Mouse (Mus musculus) stomach, postnatal 0 days (tissue): ENCODE measurements around the gene Hsd17b13. TPM values are rescaled to one million over a fixed set of nuclear protein-coding genes. Genes with fewer than 3 reads are reported as not detected.

Source experiments
- ATAC-seq: fragments of 200-750 bp; cut with Nextera tagmentation; 2 replicates; pipeline ENCODE4 v1.8.0; 2017; ENCODE audit not compliant: low FRiP score, low TSS enrichment
- DNase-seq: peaks from one replicate; pipeline ENCODE4 v3.0.0-alpha.2; 2016; ENCODE audit warnings: low spot score
- H3K27ac ChIP-seq: fragments of 300-500 bp; sonication (generic); replicated peaks from 2 replicates; pipeline ENCODE4 v1.5.1; 2014; ENCODE audit warnings: mild to moderate bottlenecking, control low read depth
- H3K27me3 ChIP-seq: fragments of 300-500 bp; sonication (generic); 2 replicates; pipeline ENCODE4 v1.6.1; 2014; ENCODE audit warnings: low read length; ENCODE audit not compliant: control insufficient read depth, insufficient read depth
- H3K36me3 ChIP-seq: fragments of 300-500 bp; sonication (generic); 2 replicates; pipeline ENCODE4 v1.6.1; 2014; ENCODE audit warnings: low read length, mixed read lengths; ENCODE audit not compliant: control insufficient read depth, insufficient read depth
- H3K4me1 ChIP-seq: fragments of 300-500 bp; sonication (generic); replicated peaks from 2 replicates; pipeline ENCODE4 v1.6.1; 2014; ENCODE audit warnings: antibody characterized with exemption; ENCODE audit not compliant: control insufficient read depth, insufficient read depth
- H3K4me2 ChIP-seq: fragments of 300-500 bp; sonication (generic); replicated peaks from 2 replicates; pipeline ENCODE4 v1.6.1; 2014; ENCODE audit warnings: low read depth, mild to moderate bottlenecking, control low read depth, moderate library complexity
- H3K4me3 ChIP-seq: fragments of 300-500 bp; sonication (generic); 2 replicates; pipeline ENCODE4 v1.5.1; 2014; ENCODE audit warnings: low read depth, low read length, control low read depth
- H3K9ac ChIP-seq: fragments of 300-500 bp; sonication (generic); 2 replicates; pipeline ENCODE4 v1.6.1; 2014; ENCODE audit warnings: mild to moderate bottlenecking, low read length, control low read depth, mixed read lengths
- H3K9me3 ChIP-seq: fragments of 300-500 bp; sonication (generic); 2 replicates; pipeline ENCODE4 v1.6.1; 2016; ENCODE audit warnings: low read length; ENCODE audit not compliant: control insufficient read depth
- CTCF ChIP-seq: IDR thresholded peaks from 2 replicates; pipeline ENCODE4 v1.5.1; 2016; ENCODE audit warnings: antibody characterized with exemption, low read depth, mild to moderate bottlenecking, moderate library complexity
- EP300 ChIP-seq: optimal IDR thresholded peaks from 2 replicates; pipeline ENCODE3; 2016; ENCODE audit warnings: antibody characterized with exemption
- WGBS: fragments of 180-500 bp; shearing (Covaris S2); extraction: QIAGEN DNeasy Blood & Tissue Kit; methylation state at CpG from one replicate; pipeline ENCODE4 v1.1.7; 2014; 5-methylcytosine and 5-hydroxymethylcytosine counted together
- polyA plus RNA-seq: library from polyadenylated mRNA; unstranded; fragments of >200 nt; fragmentation: Nextera tagmentation; extraction: Ambion mirVana; gene quantifications from 2 replicates; pipeline ENCODE4 v1.2.1, GENCODE M21; 2015

The Hsd17b13 gene
- polyA plus RNA-seq, 1 experiment from 2014 or later = 3.2 TPM

- no peak for TF ChIP-seq EP300
- no peak for TF ChIP-seq CTCF
- H3K4me3 ChIP-seq = no peak overlapping the region
- DNase-seq = no peak
- no peak overlapping the region for H3K4me2 ChIP-seq
- no peaks in the 10 kb centered on the region for H3K4me1 ChIP-seq
- no peak overlapping the region for H3K27ac ChIP-seq
- no peaks in the 10 kb centered on the region for H3K9me3 ChIP-seq
- H3K27me3 ChIP-seq = no peaks in the 10 kb centered on the region
- 70% methylated on average over 6 of the region's 6 CpGs for WGBS
- H3K9ac ChIP-seq = no peak overlapping the region
- H3K36me3 ChIP-seq = no peaks in the 10 kb centered on the region
- ATAC-seq = no peak
Measured at GRCm38 (mm10) chr5:103906173-103906572, 71.0 kb downstream of the Hsd17b13 start.

Other genes with a start within 250 kb of the Hsd17b13 start
- gene Klhl8, start 66.2 kb downstream of the Hsd17b13 start, polyA plus RNA-seq = 7.7 and 8.4 TPM in 2 replicates
- gene Hsd17b11, start 44.5 kb upstream of the Hsd17b13 start, polyA plus RNA-seq = 19.1 and 20.9 TPM in 2 replicates
- 53.0 and 57.1 TPM in 2 replicates for gene Nudt9, start 68.9 kb upstream of the Hsd17b13 start, polyA plus RNA-seq
- gene Gm17660, start 100.2 kb upstream of the Hsd17b13 start, polyA plus RNA-seq = 0.35 TPM in 1 of 2 replicates, not detected in the other
- gene Sparcl1, start 136.3 kb upstream of the Hsd17b13 start, polyA plus RNA-seq = 206 and 241 TPM in 2 replicates
- not detected in 2 replicates for gene Dspp, start 193.3 kb upstream of the Hsd17b13 start, polyA plus RNA-seq
- gene Dmp1, start 225.2 kb upstream of the Hsd17b13 start, polyA plus RNA-seq = 0.46 and 0.48 TPM in 2 replicates